Mouse (Mus musculus) liver, adult (tissue): ENCODE measurements around the gene Arl10.

Source experiments
- GATA4 ChIP-seq: IDR thresholded peaks from 2 replicates; pipeline ENCODE4 v1.6.1; 2014; ENCODE audit warnings: mild to moderate bottlenecking, low read length; ENCODE audit not compliant: insufficient replicate concordance

Arl10 gene

GRCm38 (mm10) chr13:54570736-54571135 is 4.1 kb upstream of the Arl10 start:
- TF ChIP-seq GATA4, result no peak

- TF ChIP-seq GATA4, result no peak
Observed at GRCm38 (mm10) chr13:54571637-54572036, 3.2 kb upstream of the Arl10 start.

- no peak for TF ChIP-seq GATA4
Observed at GRCm38 (mm10) chr13:54572621-54573020, 2.2 kb upstream of the Arl10 start.

GRCm38 (mm10) chr13:54575489-54575888 is 674 bp downstream of the Arl10 start:
- no peak for TF ChIP-seq GATA4

- no peak for TF ChIP-seq GATA4
Observed at GRCm38 (mm10) chr13:54577652-54578507, 3.1 kb downstream of the Arl10 start.

- no peak for TF ChIP-seq GATA4
Observed at GRCm38 (mm10) chr13:54581385-54581784, 6.6 kb downstream of the Arl10 start.

GRCm38 (mm10) chr13:54582126-54582525 is 7.3 kb downstream of the Arl10 start:
- no peak for TF ChIP-seq GATA4

GRCm38 (mm10) chr13:54582860-54583259 is 8.0 kb downstream of the Arl10 start:
- TF ChIP-seq GATA4, result no peak

GRCm38 (mm10) chr13:54585831-54586230 is 11.0 kb downstream of the Arl10 start:
- no peak for TF ChIP-seq GATA4

- TF ChIP-seq GATA4, result no peak
Observed at GRCm38 (mm10) chr13:54589414-54589995, 14.7 kb downstream of the Arl10 start.

GRCm38 (mm10) chr13:54589996-54590951 is 15.5 kb downstream of the Arl10 start, which contains the start of the genes Nop16 and Higd2a:
Nop16 (minus strand) TSS chr13:54590090.
Higd2a (plus strand) TSS chr13:54590207.
- no peak for TF ChIP-seq GATA4

GRCm38 (mm10) chr13:54591776-54592356 is 17.1 kb downstream of the Arl10 start:
- no peak for TF ChIP-seq GATA4

- TF ChIP-seq GATA4, result no peak
Observed at GRCm38 (mm10) chr13:54593617-54594016, 18.8 kb downstream of the Arl10 start.

- TF ChIP-seq GATA4, result no peak
Observed at GRCm38 (mm10) chr13:54596107-54596690, 21.4 kb downstream of the Arl10 start.
